Comparison of ENCODE assay signal across 15 mouse cellular contexts in the genomic region with DNA sequence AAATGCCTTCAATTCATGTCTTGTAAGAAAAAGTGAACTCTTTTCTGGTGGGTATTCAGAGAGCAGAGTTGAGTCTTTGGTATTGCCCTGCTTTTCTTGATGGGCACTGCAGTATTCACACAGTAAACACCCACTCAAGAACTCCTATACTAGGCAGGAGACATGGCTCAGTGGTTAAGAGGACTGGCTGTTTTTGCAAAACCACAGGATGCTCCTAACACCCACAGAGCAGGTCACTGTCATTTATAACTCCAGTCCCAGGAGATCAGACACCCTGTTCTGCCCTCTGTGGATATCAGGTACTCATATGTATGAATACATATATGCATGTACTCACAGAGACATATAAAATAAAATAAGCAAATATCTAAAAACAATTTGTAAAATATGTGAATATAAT.
"Had no signal": no experiment of that assay in that cellular context is flagged by ENCODE, and none has a peak within 500 bp of the region (broad histone marks: within the 10 kb centered on the region; RNA-seq: fewer than 3 reads in every experiment).

No protein-coding gene starts in this region.

- H3K27me3 ChIP-seq: liver, embryonic 12.5 days; midbrain, embryonic 12.5 days; neural tube, embryonic 12.5 days had no signal

- H3K9ac ChIP-seq: liver, embryonic 12.5 days; liver, embryonic 14.5 days; lung, embryonic 14.5 days; midbrain, embryonic 12.5 days; neural tube, embryonic 12.5 days had no signal

- ATAC-seq: liver, embryonic 12.5 days had no signal

- H3K27ac ChIP-seq: liver, embryonic 12.5 days; liver, embryonic 14.5 days; midbrain, embryonic 10.5 days; midbrain, embryonic 12.5 days; neural tube, embryonic 12.5 days had no signal

- H3K4me1 ChIP-seq: liver, embryonic 12.5 days; midbrain, embryonic 10.5 days; midbrain, embryonic 12.5 days; neural tube, embryonic 12.5 days had no signal

- H3K9me3 ChIP-seq: liver, embryonic 12.5 days; midbrain, embryonic 10.5 days; midbrain, embryonic 12.5 days; neural tube, embryonic 12.5 days had no signal

- DNase-seq: lung, adult 18-20 months; lung, embryonic 14.5 days; lung, postnatal 14 days; lung, postnatal 4 days; midbrain, embryonic 14.5 days; retina, postnatal 1 day; right cerebral cortex, adult 18-20 months; thymus, adult 18-20 months; thymus, postnatal 14 days; thymus, postnatal 36 days had no signal

- H3K4me3 ChIP-seq: liver, embryonic 12.5 days; midbrain, embryonic 10.5 days; midbrain, embryonic 12.5 days; neural tube, embryonic 12.5 days had no signal

- H3K36me3 ChIP-seq: liver, embryonic 12.5 days; midbrain, embryonic 10.5 days; midbrain, embryonic 12.5 days; neural tube, embryonic 12.5 days had no signal

- H3K4me2 ChIP-seq: liver, embryonic 12.5 days; lung, embryonic 14.5 days; midbrain, embryonic 12.5 days; neural tube, embryonic 12.5 days had no signal
